Comparison of ENCODE assay signal across 8 mouse cellular contexts in the genomic region with DNA sequence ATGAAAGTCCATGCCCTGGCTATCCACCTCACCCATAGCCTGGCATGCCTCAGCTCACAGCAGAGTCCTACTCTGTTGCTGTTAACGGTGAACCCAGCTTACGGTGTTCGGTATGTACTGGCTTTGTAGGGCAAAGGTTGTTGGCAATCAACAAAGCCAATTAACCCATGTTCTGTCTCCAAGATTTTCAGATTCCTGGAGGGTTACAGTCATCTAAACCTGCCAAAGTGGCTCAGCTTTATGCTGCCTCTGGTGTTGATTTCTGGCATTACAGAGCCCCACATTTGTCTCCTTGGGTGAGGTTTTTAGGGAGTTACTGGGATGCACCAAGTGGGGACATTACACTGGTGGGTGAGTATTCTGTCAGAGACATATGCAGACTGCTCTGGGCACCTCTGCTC. TPM values are rescaled to one million over a fixed set of nuclear protein-coding genes. Genes with fewer than 3 reads are reported as not detected.
DNase-seq lines count a peak whose midpoint lies in the region; ATAC-seq and TF ChIP-seq lines count a peak whose summit lies in the region.

No protein-coding gene starts in this region.

- TF ChIP-seq POLR2A in thymus, adult 2 months (IDR thresholded peaks at IDR 0.05; ENCODE audit: control insufficient read depth, extremely low read depth, insufficient read depth, low read length, poor library complexity): no peak
- no peak for TF ChIP-seq POLR2A in liver, adult 2 months (IDR thresholded peaks at IDR 0.05; ENCODE audit: extremely low read depth, insufficient read depth, low read length)

- peak; percentile 54 for ATAC-seq in erythroblast, adult 5-6 weeks (replicated peaks; ENCODE audit: low FRiP score, poor library complexity, severe bottlenecking)
- ATAC-seq in intestine, embryonic 15.5 days: no peak

- H3K9ac ChIP-seq in liver, adult 2 months (ENCODE audit: low read depth, low read length): no peak overlapping the region
- H3K9ac ChIP-seq in intestine, embryonic 15.5 days: no peak overlapping the region

- peak; percentile 48 for DNase-seq in gastrocnemius, postnatal 10 days
- DNase-seq in gastrocnemius, postnatal 4 days (ENCODE audit: low spot score in 2 of 2): no peak
- DNase-seq in thymus, adult 2 months: peak; percentile 64
- no peak for DNase-seq in thymus, adult 18-20 months
- DNase-seq in liver, adult 2 months (ENCODE audit: extremely low read depth, low read depth, low spot score): peak; percentile 82
- DNase-seq in ovary, postnatal 36 days (ENCODE audit: low spot score): no peak

- peak overlapping the region; percentile 63; the same call in 1 of the 2 replicates for H3K27ac ChIP-seq in thymus, adult 2 months (ENCODE audit: control insufficient read depth, insufficient read depth, low read length)
- H3K27ac ChIP-seq in liver, adult 2 months (replicated peaks; ENCODE audit: insufficient read depth, low read depth, low read length): peak overlapping the region; percentile 34
- H3K27ac ChIP-seq in intestine, embryonic 15.5 days: no peak overlapping the region

- no peaks in the 10 kb centered on the region for H3K27me3 ChIP-seq in thymus, adult 2 months (ENCODE audit: control insufficient read depth, insufficient read depth, low read length)
- H3K27me3 ChIP-seq in liver, adult 2 months (ENCODE audit: control insufficient read depth, insufficient read depth, low read length): no peaks in the 10 kb centered on the region
- no peaks in the 10 kb centered on the region for H3K27me3 ChIP-seq in intestine, embryonic 15.5 days (replicated peaks)

- H3K4me2 ChIP-seq in intestine, embryonic 15.5 days (replicated peaks): no peak overlapping the region

- H3K9me3 ChIP-seq in intestine, embryonic 15.5 days: no peaks in the 10 kb centered on the region

- peak overlapping the region; percentile 55 for H3K4me3 ChIP-seq in thymus, adult 2 months (ENCODE audit: control insufficient read depth, insufficient read depth, low read length)
- no peak overlapping the region for H3K4me3 ChIP-seq in liver, adult 2 months (ENCODE audit: insufficient read depth, low read depth, low read length)
- no peak overlapping the region for H3K4me3 ChIP-seq in intestine, embryonic 15.5 days (replicated peaks)

- H3K4me1 ChIP-seq in thymus, adult 2 months (replicated peaks; ENCODE audit: control insufficient read depth, insufficient read depth, low read length): peaks cover 91% of the 10 kb centered on the region
- H3K4me1 ChIP-seq in liver, adult 2 months (ENCODE audit: control insufficient read depth, insufficient read depth, low read length): peaks cover 23% of the 10 kb centered on the region
- no peaks in the 10 kb centered on the region for H3K4me1 ChIP-seq in intestine, embryonic 15.5 days (replicated peaks)

- no peak for TF ChIP-seq CTCF in thymus, adult 2 months (IDR thresholded peaks at IDR 0.05; ENCODE audit: borderline replicate concordance, control insufficient read depth, extremely low read depth, insufficient read depth, low read length, poor library complexity)
- 0 out of 2 replicates have a peak, but pooled peaks have one; percentile 12 for TF ChIP-seq CTCF in liver, adult 2 months (IDR thresholded peaks at IDR 0.05; ENCODE audit: low read depth, low read length)

- H3K36me3 ChIP-seq in thymus, adult 2 months (ENCODE audit: control insufficient read depth, insufficient read depth, low read length): no peaks in the 10 kb centered on the region; the same call in 1 of the 2 replicates
- H3K36me3 ChIP-seq in liver, adult 2 months (ENCODE audit: control insufficient read depth, insufficient read depth, low read length): no peaks in the 10 kb centered on the region
- no peaks in the 10 kb centered on the region for H3K36me3 ChIP-seq in intestine, embryonic 15.5 days

- no peaks in the 10 kb centered on the region for H3K79me2 ChIP-seq in liver, adult 2 months (ENCODE audit: control insufficient read depth, insufficient read depth, low read length)

- WGBS in thymus, adult 2 months: 6% methylated on average over 3 of the region's 3 CpGs
- WGBS in liver, adult 2 months: 7% methylated on average over 3 of the region's 3 CpGs
- 71% methylated on average over 3 of the region's 3 CpGs for WGBS in intestine, embryonic 15.5 days

RNA-seq across cellular contexts. Expression of a gene that starts 1.7 kb away (rescaled TPM):
- 10 to 100 TPM; 19.0 to 20.1 TPM for total RNA-seq in gastrocnemius, postnatal 10 days (2021)
- total RNA-seq in gastrocnemius, postnatal 4 days (2021): 10 to 100 TPM; 18.9 TPM
- polyA plus RNA-seq in thymus, adult 2 months (2012; rRNA removed): 62.3 and 76.8 TPM in 2 replicates
- 10.9 and 13.1 TPM in 2 replicates for total RNA-seq in erythroblast, adult 5-6 weeks (2015; ENCODE audit: low replicate concordance)
- 10.9 and 13.8 TPM in 2 replicates for total RNA-seq in erythroblast, adult 5-6 weeks (2017; ENCODE audit: low replicate concordance)
- 0.28 and 0.40 TPM in 2 replicates for total RNA-seq in liver, adult 2 months (2014; rRNA removed)
- 1.2 and 1.3 TPM in 2 replicates for polyA plus RNA-seq in liver, adult 2 months (2012; rRNA removed)
- polyA plus RNA-seq in intestine, embryonic 15.5 days (2015; fragmentation: Nextera tagmentation; extraction: Ambion mirVana): 4.6 and 4.7 TPM in 2 replicates

Comparison
In these comparisons a context has a peak if more than half of its experiments do, and no peak if none do; other contexts are left out.
1. DNase-seq: peak in gastrocnemius, postnatal 10 days (single experiment), thymus, adult 2 months (single experiment) and liver, adult 2 months (single experiment); none in gastrocnemius, postnatal 4 days (0 of 2), thymus, adult 18-20 months (0 of 2) and ovary, postnatal 36 days (single experiment).